Mouse (Mus musculus) hindbrain, embryonic 14.5 days (tissue): ENCODE measurements around the gene Tmem201. TPM values are rescaled to one million over a fixed set of nuclear protein-coding genes. Genes with fewer than 3 reads are reported as not detected.

Source experiments
- polyA plus RNA-seq: library from polyadenylated mRNA; unstranded; fragments of >200 nt; fragmentation: Nextera tagmentation; extraction: Ambion mirVana; gene quantifications from 2 replicates; pipeline ENCODE4 v1.2.1, GENCODE M21; 2014

The Tmem201 gene
- polyA plus RNA-seq, 1 experiment from 2014 or later = 31.9 TPM

Other genes starting within 250 kb of the Tmem201 start
- gene Ctnnbip1, start 219.8 kb downstream of the Tmem201 start, polyA plus RNA-seq = 99.0 and 100 TPM in 2 replicates
- gene Clstn1, start 151.6 kb downstream of the Tmem201 start, polyA plus RNA-seq = 147 and 154 TPM in 2 replicates
- 15.3 and 16.5 TPM in 2 replicates for gene Pik3cd, start 35.5 kb downstream of the Tmem201 start, polyA plus RNA-seq
- gene Slc25a33, start 36.2 kb upstream of the Tmem201 start, polyA plus RNA-seq = 38.2 and 40.2 TPM in 2 replicates
- 7.0 and 7.2 TPM in 2 replicates for gene Spsb1, start 217.0 kb upstream of the Tmem201 start, polyA plus RNA-seq